Mouse (Mus musculus): ENCODE results near the gene Taok3. TPM values are rescaled to one million over a fixed set of nuclear protein-coding genes. Genes with fewer than 3 reads are reported as not detected.

Gene Taok3
- total RNA-seq, 2 experiments from 2014 or later: 39.3 to 39.5 TPM

DNA sequence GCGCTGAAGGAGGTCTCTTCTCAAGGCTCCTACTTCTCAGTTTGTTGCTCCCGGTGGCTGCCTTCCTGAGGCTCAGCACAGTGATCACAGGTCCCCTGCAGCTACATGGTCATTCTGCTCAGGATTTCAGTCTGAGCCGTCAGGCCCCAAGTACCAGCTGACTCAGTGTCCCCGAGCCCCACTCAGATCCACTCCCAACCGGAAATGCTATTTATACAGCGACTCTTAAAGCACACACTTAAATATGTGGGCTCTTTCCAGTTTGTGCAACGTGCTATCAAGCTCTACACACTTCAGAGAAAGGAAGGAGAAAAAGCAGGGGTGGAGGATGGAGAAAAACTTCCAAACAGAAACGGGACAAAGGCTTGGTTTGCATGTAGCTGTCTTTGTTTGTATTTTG, 56.0 kb downstream of the Taok3 start:
- no peak for DNase-seq (ENCODE audit: low spot score in 2 of 2)

DNA sequence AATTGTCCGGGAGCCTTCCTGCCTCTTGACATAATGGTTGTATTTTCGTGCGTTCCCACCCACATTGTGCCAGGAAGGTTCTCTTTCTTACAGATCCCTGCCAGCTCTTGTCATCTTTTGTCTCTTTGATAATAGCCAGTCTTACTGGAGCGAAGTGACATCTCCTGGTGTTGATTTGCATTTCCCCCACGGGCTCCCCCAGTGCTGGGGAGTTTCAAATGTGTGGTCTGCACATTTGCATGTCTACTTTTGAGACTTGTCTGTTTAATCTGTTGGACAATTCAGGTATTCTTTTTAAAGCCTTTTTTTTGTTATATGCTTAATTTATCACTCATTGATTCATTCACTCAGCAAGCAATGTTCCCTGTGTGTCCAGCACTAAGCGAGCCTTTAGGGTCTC, 58.1 kb downstream of the Taok3 start:
- DNase-seq (ENCODE audit: low spot score in 2 of 2): no peak

DNA sequence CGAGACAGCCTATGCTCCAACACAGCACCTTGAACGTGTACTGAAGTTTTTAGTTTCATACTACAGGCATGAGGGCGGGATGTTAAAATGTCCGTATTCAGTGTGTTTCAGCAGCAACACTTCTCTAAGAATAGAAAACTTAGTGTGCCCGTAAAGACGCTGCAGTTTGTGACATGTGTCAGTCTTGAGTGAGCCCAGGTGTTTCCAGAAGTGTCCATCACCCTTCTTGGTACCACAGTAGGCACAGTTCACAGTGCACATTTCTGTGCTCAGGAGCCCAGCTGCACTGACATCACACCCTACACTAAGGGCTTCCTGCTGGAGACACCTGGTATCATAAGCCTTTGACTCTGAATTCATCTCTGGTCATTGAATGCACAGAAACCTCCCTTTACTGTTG, 58.6 kb downstream of the Taok3 start:
- DNase-seq (ENCODE audit: low spot score in 2 of 2): no peak

DNA sequence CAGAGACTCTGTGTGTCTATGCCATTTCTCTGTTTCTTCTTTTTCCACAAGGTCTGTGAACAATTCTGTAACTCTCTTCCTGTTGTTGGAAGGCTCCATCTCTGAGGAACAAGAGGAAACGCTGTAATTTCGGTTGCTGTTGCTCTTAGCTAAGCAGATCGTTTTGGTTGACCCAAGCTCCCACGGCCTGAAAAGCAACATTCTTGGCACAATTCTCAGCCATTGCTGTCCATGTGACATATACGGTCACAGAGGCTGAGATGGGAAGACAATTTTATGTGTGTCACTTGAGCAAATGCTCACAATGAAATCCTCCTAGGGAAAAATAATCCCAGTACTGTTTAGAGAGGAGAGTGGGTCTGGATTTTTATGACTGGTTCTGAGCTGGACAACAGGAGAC, 62.0 kb downstream of the Taok3 start:
- DNase-seq (ENCODE audit: low spot score in 2 of 2): no peak

DNA sequence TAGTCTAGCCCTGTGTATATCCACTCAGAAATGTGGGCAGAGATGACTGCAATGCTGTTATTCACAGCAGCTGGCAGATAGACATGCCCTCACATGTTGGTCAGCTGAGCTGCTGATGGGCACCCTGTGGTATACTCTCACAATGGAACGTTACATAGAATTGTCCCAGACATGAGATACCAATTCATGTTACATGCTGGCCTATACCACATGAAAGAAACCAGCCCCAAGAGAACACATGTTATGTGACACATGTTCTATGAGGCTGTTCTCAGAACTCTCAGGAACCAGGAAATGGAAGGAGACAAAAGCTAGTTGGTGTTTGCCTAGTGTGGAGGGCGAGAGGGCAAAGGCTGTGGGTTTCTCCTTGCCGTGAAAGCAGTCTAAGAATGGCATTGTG, 62.5 kb downstream of the Taok3 start:
- DNase-seq (ENCODE audit: low spot score in 2 of 2): no peak

DNA sequence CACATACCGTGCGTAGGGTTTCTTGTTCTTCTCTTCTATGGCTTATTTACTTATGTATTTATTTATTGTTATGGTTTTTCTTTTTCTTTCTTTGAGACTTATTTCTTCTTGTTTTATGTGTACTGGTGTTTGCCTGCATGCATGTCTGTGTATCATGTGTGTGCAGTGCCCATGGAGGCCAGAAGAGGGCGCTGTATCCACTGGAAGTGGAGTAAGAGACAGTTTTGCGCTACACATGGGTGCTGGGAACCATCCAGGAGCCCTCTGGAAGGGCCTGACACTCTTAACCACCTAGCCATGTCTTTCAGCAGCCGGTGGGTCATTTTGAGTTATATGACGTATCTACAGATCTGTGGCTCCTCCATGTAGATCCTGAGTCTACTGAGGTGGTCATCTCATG, 64.9 kb downstream of the Taok3 start:
- DNase-seq (ENCODE audit: low spot score in 2 of 2): no peak

DNA sequence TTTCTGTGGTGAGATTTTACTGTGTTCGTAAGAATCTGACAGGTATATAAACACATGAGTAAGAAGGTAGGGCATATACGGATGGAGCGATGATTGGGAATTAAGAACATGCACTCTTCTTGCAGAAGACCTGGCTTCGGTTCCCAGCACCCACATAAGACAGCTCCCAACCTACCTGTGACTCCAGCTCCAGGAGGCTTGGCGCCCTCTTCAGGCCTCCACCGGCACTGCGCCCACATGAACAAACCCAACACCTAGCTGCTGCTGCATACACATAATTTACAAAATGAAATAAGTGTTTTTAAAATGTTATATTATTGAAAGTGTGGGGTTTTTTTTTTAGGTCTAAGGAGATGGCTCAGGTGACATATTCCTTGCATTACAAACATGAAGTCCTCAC, 65.7 kb downstream of the Taok3 start:
- no peak for DNase-seq (ENCODE audit: low spot score in 2 of 2)

DNA sequence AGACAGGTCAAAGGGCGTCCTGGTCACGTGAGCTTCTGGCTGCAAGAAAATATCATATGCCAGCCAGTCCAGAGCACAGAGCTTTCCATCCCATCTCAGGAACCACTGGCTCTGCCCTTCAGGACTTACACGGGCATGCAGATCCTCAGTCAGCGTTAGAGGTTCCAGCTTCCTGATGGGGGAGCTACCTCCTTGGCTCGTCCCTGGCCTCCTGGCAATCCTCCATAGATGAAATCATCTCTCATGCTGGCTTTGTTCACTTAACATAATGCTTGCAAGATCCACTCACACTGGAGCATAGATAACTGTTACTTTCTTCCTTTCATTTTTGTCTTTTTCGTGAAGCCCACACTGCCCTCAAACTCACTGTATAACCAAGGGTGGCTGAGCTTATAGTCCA, 72.1 kb downstream of the Taok3 start:
- no peak for DNase-seq (ENCODE audit: low spot score in 2 of 2)

DNA sequence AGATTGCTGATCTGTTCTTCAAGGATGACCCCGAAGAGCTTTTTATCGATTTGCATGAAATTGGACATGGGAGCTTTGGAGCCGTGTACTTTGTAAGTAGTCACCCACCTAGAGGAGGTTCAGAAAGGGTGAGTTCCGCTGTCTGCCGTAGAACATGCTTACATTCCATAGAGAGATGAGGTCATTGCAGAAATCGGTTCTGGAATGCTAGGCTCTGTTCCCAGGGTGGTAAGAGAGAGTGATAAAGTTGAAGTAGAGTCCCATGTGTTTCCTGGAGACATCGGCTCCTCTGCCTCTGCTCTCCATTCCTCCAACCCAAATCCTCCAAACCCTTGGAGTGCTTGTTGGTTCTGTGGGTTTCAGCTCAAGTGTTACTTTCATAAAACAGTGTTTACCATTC, 73.8 kb downstream of the Taok3 start:
- no peak for DNase-seq (ENCODE audit: low spot score in 2 of 2)

DNA sequence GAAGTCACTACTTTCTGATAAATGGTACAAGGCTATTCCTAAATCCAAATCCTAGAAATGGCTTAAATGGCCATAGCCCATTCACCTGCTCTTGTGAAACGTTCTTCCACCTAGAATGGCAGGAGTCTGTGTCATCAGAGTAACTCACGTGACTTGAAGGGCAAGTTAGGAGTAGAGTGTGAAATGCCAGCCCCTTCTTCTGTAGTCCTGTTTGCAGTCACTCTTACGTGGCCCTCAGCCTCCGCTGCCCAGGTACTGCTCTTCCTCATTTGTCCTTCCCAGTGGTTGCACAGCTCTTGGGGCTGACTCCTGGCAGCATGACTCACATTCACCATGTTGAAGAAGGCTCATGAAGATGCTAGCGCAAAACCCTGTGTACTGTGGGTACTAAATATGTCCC, 74.7 kb downstream of the Taok3 start:
- no peak for DNase-seq (ENCODE audit: low spot score in 2 of 2)

DNA sequence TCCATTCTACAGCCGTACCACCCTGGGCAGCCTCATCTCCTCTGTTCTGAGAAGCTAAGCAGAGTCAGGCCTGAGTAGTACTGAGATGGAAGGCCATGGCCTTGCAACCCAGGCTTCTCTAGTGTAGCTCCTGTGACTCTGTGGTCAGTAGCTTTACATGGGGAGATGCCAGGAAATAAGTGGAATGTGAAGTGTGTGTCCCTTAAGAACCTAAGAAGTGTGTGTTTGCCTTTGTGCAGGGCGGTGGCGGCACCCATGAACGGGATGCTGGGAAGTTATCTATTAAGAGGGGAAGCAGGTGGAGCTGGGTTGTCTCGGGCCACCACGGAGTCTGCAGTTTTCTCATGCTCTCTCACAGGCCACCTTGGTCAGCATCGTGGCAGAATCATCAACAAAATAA, 76.6 kb downstream of the Taok3 start:
- DNase-seq (ENCODE audit: low spot score in 2 of 2): no peak

DNA sequence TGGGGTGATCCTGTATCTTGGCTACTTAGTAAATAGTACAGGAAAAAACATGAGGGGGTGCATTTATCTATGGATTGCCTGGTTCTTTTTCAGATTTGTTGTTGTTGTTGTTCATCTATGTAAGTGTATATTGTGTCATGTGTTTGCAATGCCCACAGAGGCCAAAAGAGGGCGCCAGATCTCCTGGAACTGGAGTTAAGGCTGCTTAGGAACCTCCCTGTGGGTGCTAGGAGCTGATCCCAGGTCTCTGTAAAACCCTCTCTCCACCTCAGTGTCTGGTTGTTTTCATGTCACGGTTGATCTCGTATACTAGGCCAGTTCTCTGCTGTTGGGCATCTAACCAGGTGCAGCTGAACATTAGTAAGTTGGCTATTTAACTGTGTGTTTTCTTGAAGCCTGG, 78.5 kb downstream of the Taok3 start:
- DNase-seq (ENCODE audit: low spot score in 2 of 2): no peak

DNA sequence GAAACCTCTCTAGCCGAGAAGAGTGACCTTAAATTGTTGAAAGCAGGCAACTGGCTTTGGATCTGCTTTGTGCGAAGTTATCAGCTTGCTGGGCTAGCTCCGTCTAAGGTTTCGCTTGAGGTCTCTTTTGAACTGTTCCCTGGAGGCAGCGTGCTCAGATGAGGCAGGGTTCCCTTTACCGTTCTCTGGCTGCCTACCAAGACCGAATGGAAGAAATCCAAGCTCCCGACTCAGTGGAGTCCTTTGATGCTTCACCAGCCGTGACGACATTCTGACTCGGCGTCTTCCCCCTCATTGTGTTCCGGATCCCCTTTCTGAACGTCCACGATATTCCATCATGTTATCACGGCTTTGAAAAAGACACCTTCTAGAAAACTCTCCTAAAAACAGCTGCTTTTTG, 87.4 kb downstream of the Taok3 start:
- DNase-seq (ENCODE audit: low spot score in 2 of 2): no peak

DNA sequence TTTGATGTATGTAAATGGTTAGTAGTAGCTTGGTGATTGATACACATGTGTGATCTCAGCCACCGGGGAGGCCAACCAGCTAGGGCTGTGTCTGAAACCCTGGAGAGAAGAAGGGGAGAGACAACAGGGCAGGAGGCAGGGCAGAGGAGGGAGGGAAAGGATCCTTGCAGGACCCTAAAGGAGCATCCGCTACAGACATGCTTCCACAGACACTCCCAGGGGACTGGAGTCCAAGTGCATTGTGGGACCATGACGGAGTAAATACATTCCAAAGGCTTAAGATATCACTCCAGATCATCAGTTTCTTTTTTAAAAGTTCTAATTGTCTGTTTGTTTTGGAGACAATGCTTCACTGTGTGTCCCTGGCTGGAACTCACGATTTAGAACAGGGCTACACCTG, 94.1 kb downstream of the Taok3 start:
- no peak for DNase-seq (ENCODE audit: low spot score in 2 of 2)

DNA sequence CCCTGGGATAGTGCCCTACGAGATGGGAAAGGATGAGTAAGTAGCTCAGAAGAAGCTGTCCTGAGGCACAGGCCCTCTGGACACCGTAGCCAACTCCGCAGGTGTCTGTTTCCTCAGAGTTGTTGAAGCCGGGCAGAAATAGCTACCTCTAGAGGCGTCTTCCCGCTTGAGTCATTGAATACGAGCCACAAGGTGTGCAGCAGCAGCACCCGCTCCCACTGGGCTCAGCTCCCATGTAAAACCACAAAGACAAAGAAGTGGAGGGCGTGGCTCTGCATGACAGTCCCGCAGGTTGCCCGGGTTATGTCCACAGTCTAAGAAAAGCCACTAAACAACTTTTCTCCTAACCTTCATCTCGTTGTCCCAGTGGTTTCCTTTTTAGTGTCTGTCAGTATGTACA, 111.1 kb downstream of the Taok3 start:
- DNase-seq (ENCODE audit: low spot score in 2 of 2): no peak

DNA sequence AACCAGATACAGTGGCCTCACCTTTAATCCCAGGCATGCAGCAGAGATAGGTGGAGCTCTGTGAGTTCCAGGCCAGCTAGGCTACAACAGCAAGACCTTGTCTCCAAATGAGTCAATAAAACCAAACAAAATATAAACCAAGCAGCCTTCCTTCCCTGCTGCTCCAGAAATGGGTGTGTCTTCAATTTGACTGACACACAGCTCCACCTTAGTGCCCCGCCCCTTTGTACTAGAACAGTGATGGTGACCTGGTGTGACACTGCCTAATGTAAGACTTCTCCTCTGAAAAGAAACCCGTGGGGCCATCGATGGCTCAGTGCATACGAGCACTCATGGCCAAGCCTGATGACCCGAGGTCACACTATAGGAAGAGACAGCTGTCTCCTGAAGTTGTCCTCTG, 116.6 kb downstream of the Taok3 start:
- DNase-seq (ENCODE audit: low spot score in 2 of 2): no peak

DNA sequence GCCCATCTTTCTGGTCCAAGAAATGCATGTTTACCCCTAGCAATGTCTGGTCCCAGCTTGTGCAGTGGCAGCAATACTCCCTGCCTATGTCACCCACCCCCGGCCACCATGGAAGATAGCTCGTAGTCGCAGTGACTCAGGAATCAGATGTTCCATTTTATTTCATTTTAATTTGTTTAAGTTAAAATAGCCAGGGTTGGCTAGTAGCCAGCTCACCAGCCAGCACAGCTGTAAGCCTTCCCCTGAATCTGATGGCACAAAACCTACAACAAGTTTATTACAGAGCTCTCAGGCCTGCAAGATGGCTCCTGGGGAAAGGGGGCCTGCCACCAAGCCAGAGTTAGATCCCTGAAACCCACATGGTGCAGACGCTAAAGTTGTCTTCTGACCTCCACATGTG, 119.2 kb downstream of the Taok3 start:
- DNase-seq (ENCODE audit: low spot score in 2 of 2): no peak

DNA sequence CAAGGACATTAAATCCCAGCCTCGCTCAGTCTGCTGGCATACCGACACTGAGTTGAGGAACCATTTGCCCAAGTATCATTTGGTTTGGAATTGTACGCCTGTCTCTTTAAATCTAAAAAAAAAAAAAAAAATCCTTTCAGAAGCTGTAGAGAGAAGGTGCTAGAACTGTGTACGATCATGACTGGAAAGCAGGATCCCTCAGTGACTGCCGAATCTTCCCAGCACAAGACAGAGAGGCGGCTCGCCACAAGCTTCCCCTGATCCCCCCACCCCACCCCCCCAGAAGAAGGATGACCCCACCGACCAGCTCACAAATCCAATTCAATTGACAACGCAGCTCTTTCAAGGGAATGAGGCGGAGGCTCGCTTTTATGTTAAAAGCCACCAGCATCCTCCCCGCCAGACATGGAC, 120.4 kb downstream of the Taok3 start:
- no peak for DNase-seq (ENCODE audit: low spot score in 2 of 2)

DNA sequence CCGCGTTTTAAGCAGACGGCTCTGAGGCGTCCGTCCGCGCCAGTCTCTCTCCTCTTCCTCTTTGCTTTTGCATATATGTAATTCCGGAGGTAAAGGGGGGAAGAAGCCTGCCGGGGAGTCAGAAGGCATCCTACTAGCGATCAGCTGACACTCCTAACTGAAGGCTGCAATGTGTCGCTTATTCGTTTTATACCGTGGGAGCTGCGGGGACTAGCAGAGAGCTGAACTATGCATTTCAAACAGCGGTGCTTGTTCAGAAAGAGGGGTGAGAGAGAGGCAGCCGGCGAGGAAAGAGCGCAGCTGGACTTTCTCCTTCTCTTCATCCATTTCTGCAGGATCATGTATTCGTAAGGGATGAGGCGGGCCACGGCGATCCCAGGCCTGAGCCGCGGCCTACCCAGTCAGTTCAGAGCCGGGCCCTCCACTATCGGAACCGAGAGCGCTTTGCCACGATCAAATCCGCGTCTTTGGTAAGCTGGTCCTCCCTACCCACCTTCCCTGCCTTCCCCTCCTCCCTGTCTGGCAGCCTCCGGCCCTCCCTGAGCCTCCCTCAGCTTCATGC, 120.9 kb downstream of the Taok3 start:
- no peak for DNase-seq (ENCODE audit: low spot score in 2 of 2)

DNA sequence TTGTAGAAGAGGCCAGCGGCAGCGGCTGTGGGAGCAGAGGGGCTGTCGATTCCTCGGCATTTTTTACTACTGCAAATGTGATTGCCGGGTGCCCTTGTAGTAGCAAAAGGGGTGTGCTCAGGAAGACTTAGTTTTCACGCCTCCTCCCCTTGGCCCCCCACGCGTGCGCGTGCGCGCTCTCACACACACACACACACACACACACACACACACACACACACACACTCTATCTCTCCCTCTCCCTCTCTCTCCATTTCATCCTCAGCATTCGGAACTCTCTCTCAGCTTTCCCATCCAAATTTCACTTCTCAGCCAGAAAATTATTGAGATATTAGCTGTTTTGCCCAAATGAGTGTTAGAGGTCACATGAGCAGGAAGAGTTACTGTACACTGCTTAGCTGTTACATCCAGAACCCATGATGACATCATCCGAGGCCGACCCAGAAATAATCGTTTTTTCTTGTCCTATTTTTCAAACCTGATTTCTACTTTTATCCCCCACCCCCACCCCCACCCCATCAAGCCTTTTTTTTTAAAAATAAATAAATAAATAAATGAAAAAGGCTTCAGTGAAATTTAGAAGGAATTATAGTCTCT, 122.1 kb downstream of the Taok3 start:
- DNase-seq (ENCODE audit: low spot score in 2 of 2): no peak

DNA sequence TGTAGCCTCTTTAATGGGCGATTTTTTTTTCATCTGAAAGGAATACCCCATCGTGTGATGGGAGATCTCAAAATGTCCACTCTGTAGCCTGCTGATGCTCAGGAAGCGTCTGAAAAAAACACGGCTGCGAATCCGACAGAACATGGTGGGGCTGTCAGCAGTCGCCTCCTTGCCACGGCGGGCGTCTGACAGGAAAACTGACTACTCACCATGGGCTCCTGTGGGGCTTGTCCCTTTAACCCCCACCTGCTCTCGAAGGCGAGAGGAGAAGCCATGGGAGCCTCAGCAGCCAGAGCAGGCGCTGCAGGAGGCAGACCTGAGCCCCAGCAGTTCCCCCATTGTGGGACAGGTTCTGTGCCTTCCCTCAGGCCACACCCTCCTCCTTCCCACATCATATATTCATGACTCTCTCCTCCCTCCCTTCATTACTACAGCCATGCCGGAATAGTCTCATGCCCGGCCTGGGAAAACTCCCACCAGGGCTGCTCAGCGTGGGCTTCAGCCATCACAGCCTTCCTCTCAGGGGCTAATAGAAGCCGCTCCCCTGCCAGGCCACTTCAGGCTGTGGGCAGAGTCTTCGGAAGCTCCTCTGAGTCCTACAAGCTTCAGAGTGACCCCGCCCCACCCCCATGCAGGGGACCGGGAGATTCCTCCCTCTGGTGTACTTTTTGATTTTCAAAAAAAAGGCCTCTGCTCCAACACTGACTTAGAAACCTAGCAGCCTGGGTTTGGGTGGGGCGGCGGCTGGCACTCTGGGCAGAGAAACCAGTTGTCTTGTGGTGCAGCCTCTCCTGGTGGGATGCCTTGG, 122.9 kb downstream of the Taok3 start:
- no peak for DNase-seq (ENCODE audit: low spot score in 2 of 2)

DNA sequence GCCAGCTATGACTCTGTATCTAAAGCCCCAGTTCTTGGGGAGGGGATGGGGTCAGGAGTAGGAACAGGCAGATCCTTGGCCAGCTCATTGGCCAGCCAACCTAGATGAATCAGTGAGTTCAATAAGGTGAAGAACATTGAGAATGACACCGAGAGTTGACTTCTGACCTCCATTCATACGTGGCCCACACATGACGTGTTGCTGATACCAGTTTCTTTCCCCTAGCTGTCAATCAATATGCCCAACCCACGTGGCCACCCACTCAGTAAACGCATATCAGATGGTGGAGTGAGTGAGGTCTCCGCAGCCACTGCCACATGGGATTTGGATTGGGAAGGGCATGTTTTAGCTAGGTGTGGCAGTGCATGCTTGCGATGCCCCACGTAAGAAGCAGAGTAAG, 125.2 kb downstream of the Taok3 start:
- DNase-seq (ENCODE audit: low spot score in 2 of 2): no peak

DNA sequence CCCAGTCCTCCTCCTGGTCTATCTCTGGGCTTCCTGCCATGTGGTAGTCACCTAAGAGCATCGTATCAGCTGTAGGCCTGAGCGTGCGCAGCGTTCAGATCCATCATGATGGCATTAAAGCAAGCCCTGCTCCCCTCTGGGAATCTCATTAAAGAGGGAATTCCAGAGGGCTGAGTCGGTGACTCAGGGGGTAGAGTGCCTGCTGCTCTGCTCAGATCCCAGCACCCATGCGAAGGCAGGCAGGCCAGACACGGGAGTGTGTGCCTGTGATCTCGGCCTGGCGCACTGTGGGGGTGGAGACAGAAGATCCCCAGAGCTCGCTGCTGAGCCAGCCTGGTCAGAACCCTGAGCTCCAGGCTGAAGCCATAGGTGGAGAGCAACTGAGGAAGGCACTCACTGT, 128.4 kb downstream of the Taok3 start:
- DNase-seq (ENCODE audit: low spot score in 2 of 2): no peak

All from adrenal gland, postnatal 4 days (tissue).